In genomic region chr8:109704565-109705319, GRCm38 (mm10) we compare ENCODE assay signal across 8 mouse cellular contexts. TPM values are rescaled to one million over a fixed set of nuclear protein-coding genes. Genes with fewer than 3 reads are reported as not detected.
DNase-seq lines count a peak whose midpoint lies in the region; ATAC-seq and TF ChIP-seq lines count a peak whose summit lies in the region.

No protein-coding gene starts in this region.

- no peak for TF ChIP-seq CTCF in ES-Bruce4 (IDR thresholded peaks at IDR 0.05; ENCODE audit: low read depth, low read length)
- no peak for TF ChIP-seq CTCF in liver, adult 2 months (IDR thresholded peaks at IDR 0.05; ENCODE audit: low read depth, low read length)

- TF ChIP-seq EP300 in ES-Bruce4 (IDR thresholded peaks at IDR 0.05; ENCODE audit: insufficient read depth, low read depth, low read length): no peak

- intact Hi-C loops in left cerebral cortex, postnatal 10 days (cut with DNase I): no loop called here

- peaks cover 4% of the 10 kb centered on the region; the same call in 1 of the 2 replicates for H3K27me3 ChIP-seq in ES-Bruce4 (ENCODE audit: control insufficient read depth, insufficient read depth, low read length, poor library complexity, severe bottlenecking)
- H3K27me3 ChIP-seq in forebrain, embryonic 14.5 days (replicated peaks; ENCODE audit: control insufficient read depth, insufficient read depth, low read length): 0 out of 2 replicates have a peak, but pooled peaks cover 7% of the 10 kb centered on the region
- H3K27me3 ChIP-seq in liver, adult 2 months (ENCODE audit: control insufficient read depth, insufficient read depth, low read length): no peaks in the 10 kb centered on the region
- H3K27me3 ChIP-seq in midbrain, embryonic 15.5 days (replicated peaks): no peaks in the 10 kb centered on the region

- ATAC-seq in forebrain, embryonic 14.5 days: no peak
- ATAC-seq in midbrain, embryonic 15.5 days (replicated peaks): peak; percentile 31

- H3K79me2 ChIP-seq in liver, adult 2 months (ENCODE audit: control insufficient read depth, insufficient read depth, low read length): no peaks in the 10 kb centered on the region

- H3K27ac ChIP-seq in ES-Bruce4 (ENCODE audit: insufficient read depth, low read length): no peak overlapping the region
- H3K27ac ChIP-seq in forebrain, embryonic 14.5 days (ENCODE audit: low read depth, low read length): no peak overlapping the region
- no peak overlapping the region for H3K27ac ChIP-seq in liver, adult 2 months (replicated peaks; ENCODE audit: insufficient read depth, low read depth, low read length)
- peak overlapping the region; percentile 98 for H3K27ac ChIP-seq in midbrain, embryonic 15.5 days

- H3K4me1 ChIP-seq in ES-Bruce4 (ENCODE audit: control insufficient read depth, insufficient read depth, low read length): no peaks in the 10 kb centered on the region
- peaks cover 19% of the 10 kb centered on the region for H3K4me1 ChIP-seq in forebrain, embryonic 14.5 days (ENCODE audit: control insufficient read depth, insufficient read depth, low read length)
- peaks cover 4% of the 10 kb centered on the region for H3K4me1 ChIP-seq in liver, adult 2 months (ENCODE audit: control insufficient read depth, insufficient read depth, low read length)
- peaks cover 33% of the 10 kb centered on the region for H3K4me1 ChIP-seq in midbrain, embryonic 15.5 days

- H3K4me3 ChIP-seq in ES-Bruce4 (ENCODE audit: low read depth, low read length): peak overlapping the region; percentile 83
- peak overlapping the region; percentile 97 for H3K4me3 ChIP-seq in forebrain, embryonic 14.5 days (ENCODE audit: low read depth, low read length)
- H3K4me3 ChIP-seq in liver, adult 2 months (ENCODE audit: insufficient read depth, low read depth, low read length): peak overlapping the region; percentile 80
- H3K4me3 ChIP-seq in midbrain, embryonic 15.5 days: peak overlapping the region; percentile 90

- H3K36me3 ChIP-seq in ES-Bruce4 (ENCODE audit: control insufficient read depth, insufficient read depth, low read length, poor library complexity, severe bottlenecking): no peaks in the 10 kb centered on the region; the same call in 1 of the 2 replicates
- peaks cover 24% of the 10 kb centered on the region for H3K36me3 ChIP-seq in forebrain, embryonic 14.5 days (ENCODE audit: control insufficient read depth, insufficient read depth, low read length)
- H3K36me3 ChIP-seq in liver, adult 2 months (ENCODE audit: control insufficient read depth, insufficient read depth, low read length): peaks cover 3% of the 10 kb centered on the region; the same call in 1 of the 2 replicates
- peaks cover 12% of the 10 kb centered on the region; the same call in 1 of the 2 replicates for H3K36me3 ChIP-seq in midbrain, embryonic 15.5 days (replicated peaks)

- H3K4me2 ChIP-seq in forebrain, embryonic 14.5 days (ENCODE audit: low read length): peak overlapping the region; percentile 64
- H3K4me2 ChIP-seq in midbrain, embryonic 15.5 days: peak overlapping the region; percentile 84

- DNase-seq in embryo, embryonic 10 days (ENCODE audit: low spot score): peak; percentile 19
- no peak for DNase-seq in embryo, embryonic 9.5 days (ENCODE audit: extremely low spot score)
- no peak for DNase-seq in forebrain, embryonic 14.5 days (ENCODE audit: low spot score)
- no peak for DNase-seq in liver, adult 2 months (ENCODE audit: extremely low read depth, low read depth, low spot score)
- no peak for DNase-seq in kidney, adult 8-10 months
- DNase-seq in left cerebral cortex, postnatal 10 days (ENCODE audit: extremely low spot score in 1 of 2, low spot score in 2 of 2): no peak

- WGBS in forebrain, embryonic 14.5 days: 12% methylated on average over 24 of the region's 24 CpGs
- 16% methylated on average over 24 of the region's 24 CpGs for WGBS in liver, adult 2 months
- WGBS in midbrain, embryonic 15.5 days: 12% methylated on average over 24 of the region's 24 CpGs

- H3K9ac ChIP-seq in ES-Bruce4 (ENCODE audit: low read depth, poor library complexity, severe bottlenecking): peak overlapping the region; percentile 57
- peak overlapping the region; percentile 55 for H3K9ac ChIP-seq in forebrain, embryonic 14.5 days (ENCODE audit: low read length)
- H3K9ac ChIP-seq in liver, adult 2 months (ENCODE audit: low read depth, low read length): no peak overlapping the region
- peak overlapping the region; percentile 36 for H3K9ac ChIP-seq in midbrain, embryonic 15.5 days

- no peak for TF ChIP-seq POLR2A in ES-Bruce4 (IDR thresholded peaks at IDR 0.05; ENCODE audit: insufficient read depth, low read length)
- TF ChIP-seq POLR2A in liver, adult 2 months (IDR thresholded peaks at IDR 0.05; ENCODE audit: extremely low read depth, insufficient read depth, low read length): no peak

- no peaks in the 10 kb centered on the region for H3K9me3 ChIP-seq in ES-Bruce4 (replicated peaks; ENCODE audit: control insufficient read depth, insufficient read depth, low read length, poor library complexity, severe bottlenecking)
- H3K9me3 ChIP-seq in forebrain, embryonic 14.5 days (replicated peaks; ENCODE audit: control insufficient read depth, low read length): no peaks in the 10 kb centered on the region
- no peaks in the 10 kb centered on the region for H3K9me3 ChIP-seq in midbrain, embryonic 15.5 days

RNA-seq across cellular contexts. Expression of gene Zfp821, which starts 0.6 kb away (rescaled TPM):
- 9.5 and 11.0 TPM in 2 replicates for polyA plus RNA-seq in ES-Bruce4 (2011; ENCODE audit: insufficient read depth, insufficient read length, low read depth, missing spikeins)
- 73.9 and 76.2 TPM in 2 replicates for polyA plus RNA-seq in forebrain, embryonic 14.5 days (2014; fragmentation: Nextera tagmentation; extraction: Ambion mirVana)
- 1.7 and 1.8 TPM in 2 replicates for total RNA-seq in liver, adult 2 months (2014; rRNA removed)
- 0.73 and 0.97 TPM in 2 replicates for polyA plus RNA-seq in liver, adult 2 months (2012; rRNA removed)
- 83.8 and 84.4 TPM in 2 replicates for polyA plus RNA-seq in midbrain, embryonic 15.5 days (2015; fragmentation: Nextera tagmentation; extraction: Ambion mirVana)
- 10 to 100 TPM; 64.8 to 69.0 TPM for total RNA-seq in left cerebral cortex, postnatal 10 days (2021)

RNA-seq across cellular contexts. Expression of gene Ist1, which starts 11.7 kb away (rescaled TPM):
- polyA plus RNA-seq in ES-Bruce4 (2011; ENCODE audit: insufficient read depth, insufficient read length, low read depth, missing spikeins): 79.8 and 80.4 TPM in 2 replicates
- polyA plus RNA-seq in forebrain, embryonic 14.5 days (2014; fragmentation: Nextera tagmentation; extraction: Ambion mirVana): 172 and 187 TPM in 2 replicates
- 31.8 and 31.9 TPM in 2 replicates for total RNA-seq in liver, adult 2 months (2014; rRNA removed)
- 24.6 and 26.1 TPM in 2 replicates for polyA plus RNA-seq in liver, adult 2 months (2012; rRNA removed)
- polyA plus RNA-seq in midbrain, embryonic 15.5 days (2015; fragmentation: Nextera tagmentation; extraction: Ambion mirVana): 160 and 166 TPM in 2 replicates
- 10 to 100 TPM; 79.7 to 80.9 TPM for total RNA-seq in left cerebral cortex, postnatal 10 days (2021)

RNA-seq across cellular contexts. Expression of gene Atxn1l, which starts 32.8 kb away (rescaled TPM):
- 25.4 and 34.6 TPM in 2 replicates for polyA plus RNA-seq in ES-Bruce4 (2011; ENCODE audit: insufficient read depth, insufficient read length, low read depth, missing spikeins)
- polyA plus RNA-seq in forebrain, embryonic 14.5 days (2014; fragmentation: Nextera tagmentation; extraction: Ambion mirVana): 3.4 and 3.8 TPM in 2 replicates
- total RNA-seq in liver, adult 2 months (2014; rRNA removed): 6.3 and 7.5 TPM in 2 replicates
- 5.9 and 6.2 TPM in 2 replicates for polyA plus RNA-seq in liver, adult 2 months (2012; rRNA removed)
- polyA plus RNA-seq in midbrain, embryonic 15.5 days (2015; fragmentation: Nextera tagmentation; extraction: Ambion mirVana): 3.5 and 4.1 TPM in 2 replicates
- 10 to 100 TPM; 35.0 to 40.3 TPM for total RNA-seq in left cerebral cortex, postnatal 10 days (2021)
